Mouse (Mus musculus) liver, embryonic 16.5 days (tissue): ENCODE results near the gene Arpc1b. TPM values are rescaled to one million over a fixed set of nuclear protein-coding genes. Genes with fewer than 3 reads are reported as not detected.
"Not testable (repeated sequence)": the region's sequence is repeated elsewhere in the genome, so short reads cannot be mapped to it uniquely, and the experiment has no call there.

Experiments used
- ATAC-seq: fragments of 200-750 bp; cut with Nextera tagmentation; 2 replicates; pipeline ENCODE4 v1.8.0; 2017; ENCODE audit warnings: low read depth, mild to moderate bottlenecking, moderate number of reproducible peaks, moderate library complexity
- H3K27ac ChIP-seq: fragments of 300-500 bp; sonication (generic); 2 replicates; pipeline ENCODE4 v1.5.1; 2014; ENCODE audit warnings: mild to moderate bottlenecking, low read length
- H3K27me3 ChIP-seq: fragments of 300-500 bp; sonication (generic); 2 replicates; pipeline ENCODE4 v1.6.1; 2014; ENCODE audit warnings: low read depth, low read length, mixed read lengths; ENCODE audit not compliant: control insufficient read depth, insufficient read depth
- H3K36me3 ChIP-seq: fragments of 300-500 bp; sonication (generic); 2 replicates; pipeline ENCODE4 v1.6.1; 2014; ENCODE audit warnings: mild to moderate bottlenecking; ENCODE audit not compliant: control insufficient read depth, insufficient read depth
- H3K4me1 ChIP-seq: fragments of 300-500 bp; sonication (generic); 2 replicates; pipeline ENCODE4 v1.6.1; 2014; ENCODE audit warnings: low read depth, low read length, mixed read lengths; ENCODE audit not compliant: control insufficient read depth
- H3K4me2 ChIP-seq: fragments of 300-500 bp; sonication (generic); 2 replicates; pipeline ENCODE4 v1.6.1; 2014; ENCODE audit warnings: low read depth, low read length, mixed read lengths
- H3K4me3 ChIP-seq: fragments of 300-500 bp; sonication (generic); 2 replicates; pipeline ENCODE4 v1.5.1; 2014; ENCODE audit warnings: low read depth, mild to moderate bottlenecking, low read length
- H3K9ac ChIP-seq: fragments of 300-500 bp; sonication (generic); 2 replicates; pipeline ENCODE4 v1.6.1; 2014; ENCODE audit warnings: low read depth, low read length
- H3K9me3 ChIP-seq: fragments of 300-500 bp; sonication (generic); replicated peaks from 2 replicates; pipeline ENCODE4 v1.6.1; 2016; ENCODE audit warnings: low read length; ENCODE audit not compliant: control insufficient read depth
- WGBS: fragments of 180-500 bp; shearing (Covaris S2); extraction: QIAGEN DNeasy Blood & Tissue Kit; methylation state at CpG from one replicate; pipeline ENCODE4 v1.1.7; 2014; ENCODE audit not compliant: insufficient replicate concordance; 5-methylcytosine and 5-hydroxymethylcytosine counted together
- polyA plus RNA-seq: library from polyadenylated mRNA; unstranded; fragments of >200 nt; fragmentation: Nextera tagmentation; extraction: Ambion mirVana; gene quantifications from 2 replicates; pipeline ENCODE4 v1.2.1, GENCODE M21; 2015

Gene Arpc1b
- polyA plus RNA-seq: 164 and 166 TPM in 2 replicates

- under 1% methylated on average over 47 of the region's 53 CpGs for WGBS
- H3K36me3 ChIP-seq: peaks cover 5% of the 10 kb centered on the region
- H3K27ac ChIP-seq: peak within 1 kb of the TSS; percentile 59
- no peaks in the 10 kb centered on the region for H3K27me3 ChIP-seq
- peak within 1 kb of the TSS; percentile 74 for H3K4me2 ChIP-seq
- ATAC-seq: peak; percentile 73
- peak within 1 kb of the TSS; percentile 72 for H3K9ac ChIP-seq
- H3K4me1 ChIP-seq: peaks cover 9% of the 10 kb centered on the region; the same call in 1 of the 2 replicates
- peak within 1 kb of the TSS; percentile 67 for H3K4me3 ChIP-seq
- H3K9me3 ChIP-seq: no peaks in the 10 kb centered on the region
These were observed at the start of gene Arpc1b for GRCm38 (mm10) chr5:145114071-145114605. Gene Arpc1b, plus strand, starts transcription at chr5:145114215.

GRCm38 (mm10) chr5:145064765-145065340 is 49.2 kb upstream of the Arpc1b start:
- H3K27ac ChIP-seq: no peak overlapping the region
- no peak overlapping the region for H3K4me2 ChIP-seq
- H3K9me3 ChIP-seq: no peaks in the 10 kb centered on the region
- ATAC-seq: no peak
- no peak overlapping the region for H3K9ac ChIP-seq
- no peaks in the 10 kb centered on the region for H3K4me1 ChIP-seq
- 75% methylated on average over 1 of the region's 1 CpGs for WGBS
- no peak overlapping the region for H3K4me3 ChIP-seq
- H3K36me3 ChIP-seq: no peaks in the 10 kb centered on the region
- H3K27me3 ChIP-seq: no peaks in the 10 kb centered on the region

- Histone ChIP-seq H3K36me3 (no peaks in the 10 kb centered on the region), H3K9ac (no peak overlapping the region), H3K4me1 (no peaks in the 10 kb centered on the region), H3K9me3 (no peaks in the 10 kb centered on the region), H3K27ac (no peak overlapping the region), H3K4me3 (no peak overlapping the region), H3K27me3 (no peaks in the 10 kb centered on the region), H3K4me2 (no peak overlapping the region)
- 33% methylated on average over 3 of the region's 3 CpGs for WGBS
- no peak for ATAC-seq
These were observed 45.2 kb upstream of the Arpc1b start for GRCm38 (mm10) chr5:145068863-145069262.

GRCm38 (mm10) chr5:145069707-145070106 is 44.3 kb upstream of the Arpc1b start:
- WGBS: 1% methylated on average over 5 of the region's 5 CpGs
- Histone ChIP-seq H3K4me3 (no peak overlapping the region), H3K4me2 (no peak overlapping the region), H3K4me1 (no peaks in the 10 kb centered on the region), H3K9me3 (no peaks in the 10 kb centered on the region), H3K27me3 (no peaks in the 10 kb centered on the region), H3K9ac (no peak overlapping the region), H3K27ac (no peak overlapping the region), H3K36me3 (no peaks in the 10 kb centered on the region)
- no peak for ATAC-seq

GRCm38 (mm10) chr5:145071342-145071741 is 42.7 kb upstream of the Arpc1b start:
- WGBS: 42% methylated on average over 6 of the region's 6 CpGs
- H3K4me2 ChIP-seq: no peak overlapping the region

GRCm38 (mm10) chr5:145075081-145075480 is 38.9 kb upstream of the Arpc1b start:
- no peaks in the 10 kb centered on the region for H3K27me3 ChIP-seq
- WGBS: 43% methylated on average over 3 of the region's 3 CpGs
- H3K9me3 ChIP-seq: no peaks in the 10 kb centered on the region
- H3K4me3 ChIP-seq: no peak overlapping the region
- no peak overlapping the region for H3K4me2 ChIP-seq
- H3K4me1 ChIP-seq: no peaks in the 10 kb centered on the region
- H3K36me3 ChIP-seq: no peaks in the 10 kb centered on the region
- H3K27ac ChIP-seq: no peak overlapping the region
- no peak overlapping the region for H3K9ac ChIP-seq
- ATAC-seq: no peak

More at GRCm38 (mm10) chr5:145071342-145071741, 42.7 kb upstream of the Arpc1b start:
- H3K9ac ChIP-seq: no peak overlapping the region
- no peak overlapping the region for H3K27ac ChIP-seq
- H3K27me3 ChIP-seq: no peaks in the 10 kb centered on the region
- no peaks in the 10 kb centered on the region for H3K36me3 ChIP-seq
- no peaks in the 10 kb centered on the region for H3K9me3 ChIP-seq
- H3K4me3 ChIP-seq: no peak overlapping the region
- no peak for ATAC-seq
- no peaks in the 10 kb centered on the region for H3K4me1 ChIP-seq

GRCm38 (mm10) chr5:145081866-145082613 is 32.0 kb upstream of the Arpc1b start:
- Histone ChIP-seq H3K9ac (no peak overlapping the region), H3K27me3 (no peaks in the 10 kb centered on the region), H3K4me3 (no peak overlapping the region)

GRCm38 (mm10) chr5:145083201-145083600 is 30.8 kb upstream of the Arpc1b start:
- not testable (repeated sequence) for ATAC-seq

More at GRCm38 (mm10) chr5:145081866-145082613, 32.0 kb upstream of the Arpc1b start:
- Histone ChIP-seq H3K27ac (no peak overlapping the region), H3K36me3 (no peaks in the 10 kb centered on the region), H3K4me1 (peaks cover 13% of the 10 kb centered on the region), H3K9me3 (no peaks in the 10 kb centered on the region), H3K4me2 (no peak overlapping the region)
- 74% methylated on average over 10 of the region's 10 CpGs for WGBS
- ATAC-seq: no peak

More at GRCm38 (mm10) chr5:145083201-145083600, 30.8 kb upstream of the Arpc1b start:
- Histone ChIP-seq H3K4me2 (peak overlapping the region; percentile 91), H3K4me3 (peak overlapping the region; percentile 95), H3K9ac (peak overlapping the region; percentile 98), H3K4me1 (peaks cover 13% of the 10 kb centered on the region)
- not testable (repeated sequence) for H3K27ac ChIP-seq, H3K9me3 ChIP-seq, H3K27me3 ChIP-seq, H3K36me3 ChIP-seq
- WGBS: 43% methylated on average over 6 of the region's 6 CpGs
